Mouse (Mus musculus) embryonic facial prominence, embryonic 13.5 days (tissue): ENCODE data around the gene Mif. TPM values are rescaled to one million over a fixed set of nuclear protein-coding genes. Genes with fewer than 3 reads are reported as not detected.
"Not testable (repeated sequence)": the region's sequence is repeated elsewhere in the genome, so short reads cannot be mapped to it uniquely, and the experiment has no call there.

Experiments
- ATAC-seq: fragments of 200-750 bp; cut with Nextera tagmentation; 2 replicates; pipeline ENCODE4 v1.8.0; 2017; ENCODE audit warnings: low read depth; ENCODE audit not compliant: insufficient number of reproducible peaks, insufficient read depth, low FRiP score, low TSS enrichment
- H3K27ac ChIP-seq: fragments of 300-500 bp; sonication (generic); 2 replicates; pipeline ENCODE4 v1.5.1; 2015; ENCODE audit warnings: moderate library complexity, mild to moderate bottlenecking, inconsistent platforms
- H3K27me3 ChIP-seq: fragments of 300-500 bp; sonication (generic); 2 replicates; pipeline ENCODE4 v1.6.1; 2015; ENCODE audit warnings: mild to moderate bottlenecking, inconsistent platforms
- H3K36me3 ChIP-seq: fragments of 300-500 bp; sonication (generic); 2 replicates; pipeline ENCODE4 v1.6.1; 2015; ENCODE audit warnings: mild to moderate bottlenecking, inconsistent platforms
- H3K4me1 ChIP-seq: fragments of 300-500 bp; sonication (generic); 2 replicates; pipeline ENCODE4 v1.6.1; 2015; ENCODE audit warnings: inconsistent platforms
- H3K4me2 ChIP-seq: fragments of 300-500 bp; sonication (generic); 2 replicates; pipeline ENCODE4 v1.6.1; 2015; ENCODE audit warnings: moderate library complexity, mild to moderate bottlenecking, inconsistent platforms
- H3K4me3 ChIP-seq: fragments of 300-500 bp; sonication (generic); 2 replicates; pipeline ENCODE4 v1.5.1; 2015; ENCODE audit warnings: mild to moderate bottlenecking, inconsistent platforms
- H3K9ac ChIP-seq: fragments of 300-500 bp; sonication (generic); 2 replicates; pipeline ENCODE4 v1.6.1; 2015; ENCODE audit warnings: mild to moderate bottlenecking, inconsistent platforms
- H3K9me3 ChIP-seq: fragments of 300-500 bp; sonication (generic); 2 replicates; pipeline ENCODE4 v1.6.1; 2016; ENCODE audit warnings: inconsistent platforms
- WGBS: fragments of 180-500 bp; shearing (Covaris S2); methylation state at CpG from one replicate; pipeline ENCODE4 v1.1.7; 2015; ENCODE audit warnings: mixed read lengths; 5-methylcytosine and 5-hydroxymethylcytosine counted together
- polyA plus RNA-seq: library from polyadenylated mRNA; unstranded; fragments of >200 nt; fragmentation: Nextera tagmentation; extraction: Ambion mirVana; gene quantifications from 2 replicates; pipeline ENCODE4 v1.2.1, GENCODE M21; 2015

Gene Mif
- polyA plus RNA-seq, 1 experiment from 2014 or later, result 1,727 TPM

- H3K4me3 ChIP-seq, H3K4me2 ChIP-seq, H3K27me3 ChIP-seq, H3K9me3 ChIP-seq, H3K9ac ChIP-seq, ATAC-seq, H3K27ac ChIP-seq, H3K36me3 ChIP-seq: not testable (repeated sequence)
- 62% methylated on average over 5 of the region's 5 CpGs for WGBS
- peaks cover 21% of the 10 kb centered on the region for H3K4me1 ChIP-seq
Observed at GRCm38 (mm10) chr10:75887504-75887903, 27.5 kb upstream of the Mif start.

DNA sequence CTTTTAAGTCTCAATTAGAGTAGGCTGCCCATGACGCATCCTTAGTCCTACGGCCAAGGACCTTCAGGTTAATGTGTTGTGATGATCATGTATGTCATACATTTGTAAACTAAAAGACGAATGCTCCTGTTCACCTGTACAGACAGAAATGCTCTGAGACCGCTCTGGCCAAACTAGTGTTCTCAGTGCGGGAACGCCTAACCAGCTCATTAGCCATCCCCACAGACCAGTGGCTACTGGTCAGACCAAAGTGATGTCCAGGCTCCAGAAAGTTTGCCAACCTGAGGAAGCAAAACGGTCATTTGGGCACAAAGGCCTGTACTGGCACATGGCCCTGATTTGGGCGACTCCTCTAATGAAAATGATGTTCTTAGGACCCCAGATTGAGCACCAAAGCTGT lies 24.7 kb upstream of the Mif start:
- H3K4me2 ChIP-seq, result no peak overlapping the region
- no peak overlapping the region for H3K4me3 ChIP-seq
- 91% methylated on average over 8 of the region's 8 CpGs for WGBS
- H3K27ac ChIP-seq, result no peak overlapping the region
- no peaks in the 10 kb centered on the region for H3K9me3 ChIP-seq
- no peak overlapping the region for H3K9ac ChIP-seq
- no peaks in the 10 kb centered on the region for H3K27me3 ChIP-seq
- H3K36me3 ChIP-seq, result no peaks in the 10 kb centered on the region
- peaks cover 32% of the 10 kb centered on the region for H3K4me1 ChIP-seq
- ATAC-seq, result no peak

DNA sequence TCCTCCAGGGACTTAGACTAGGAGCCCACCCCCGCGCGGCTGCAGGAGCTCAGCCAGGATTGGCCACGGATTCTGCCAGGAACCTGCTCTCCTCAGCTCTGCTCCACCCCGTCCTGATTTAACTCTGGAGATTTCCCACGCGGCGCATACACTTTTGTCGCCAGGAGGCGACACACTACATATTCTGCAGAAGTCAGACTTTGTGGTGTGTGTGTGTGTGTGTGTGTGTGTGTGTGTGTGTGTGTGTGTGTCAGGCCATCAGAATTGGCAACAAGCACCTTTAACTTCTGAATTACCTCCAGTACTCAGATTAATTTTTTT lies 23.2 kb upstream of the Mif start:
- no peaks in the 10 kb centered on the region for H3K27me3 ChIP-seq
- peaks cover 26% of the 10 kb centered on the region for H3K4me1 ChIP-seq
- ATAC-seq, result peak; percentile 52; the same call in 1 of the 2 replicates
- no peaks in the 10 kb centered on the region for H3K36me3 ChIP-seq
- H3K4me2 ChIP-seq, result peak overlapping the region; percentile 47
- WGBS, result under 1% methylated on average over 10 of the region's 10 CpGs
- peak overlapping the region; percentile 55 for H3K27ac ChIP-seq
- H3K9ac ChIP-seq, result no peak overlapping the region
- peak overlapping the region; percentile 3; the same call in 1 of the 2 replicates for H3K4me3 ChIP-seq
- no peaks in the 10 kb centered on the region for H3K9me3 ChIP-seq

- WGBS, result 5% methylated on average over 15 of the region's 15 CpGs
- Histone ChIP-seq H3K4me2 (peak overlapping the region; percentile 47), H3K27me3 (no peaks in the 10 kb centered on the region), H3K9ac (no peak overlapping the region), H3K27ac (peak overlapping the region; percentile 83), H3K9me3 (no peaks in the 10 kb centered on the region), H3K36me3 (no peaks in the 10 kb centered on the region), H3K4me3 (peak overlapping the region; percentile 3; the same call in 1 of the 2 replicates), H3K4me1 (peaks cover 26% of the 10 kb centered on the region)
- no peak for ATAC-seq
Observed at GRCm38 (mm10) chr10:75882433-75883231, 22.6 kb upstream of the Mif start.

GRCm38 (mm10) chr10:75881578-75882432 lies 21.8 kb upstream of the Mif start:
- 15% methylated on average over 20 of the region's 20 CpGs for WGBS
- Histone ChIP-seq H3K36me3 (no peaks in the 10 kb centered on the region), H3K27me3 (no peaks in the 10 kb centered on the region), H3K4me3 (no peak overlapping the region), H3K9ac (0 out of 2 replicates have a peak overlapping the region, but pooled peaks have one; percentile 16), H3K4me1 (peaks cover 23% of the 10 kb centered on the region), H3K9me3 (no peaks in the 10 kb centered on the region), H3K4me2 (peak overlapping the region; percentile 47), H3K27ac (peak overlapping the region; percentile 83)
- 0 out of 2 replicates have a peak, but pooled peaks have one; percentile 27 for ATAC-seq

DNA sequence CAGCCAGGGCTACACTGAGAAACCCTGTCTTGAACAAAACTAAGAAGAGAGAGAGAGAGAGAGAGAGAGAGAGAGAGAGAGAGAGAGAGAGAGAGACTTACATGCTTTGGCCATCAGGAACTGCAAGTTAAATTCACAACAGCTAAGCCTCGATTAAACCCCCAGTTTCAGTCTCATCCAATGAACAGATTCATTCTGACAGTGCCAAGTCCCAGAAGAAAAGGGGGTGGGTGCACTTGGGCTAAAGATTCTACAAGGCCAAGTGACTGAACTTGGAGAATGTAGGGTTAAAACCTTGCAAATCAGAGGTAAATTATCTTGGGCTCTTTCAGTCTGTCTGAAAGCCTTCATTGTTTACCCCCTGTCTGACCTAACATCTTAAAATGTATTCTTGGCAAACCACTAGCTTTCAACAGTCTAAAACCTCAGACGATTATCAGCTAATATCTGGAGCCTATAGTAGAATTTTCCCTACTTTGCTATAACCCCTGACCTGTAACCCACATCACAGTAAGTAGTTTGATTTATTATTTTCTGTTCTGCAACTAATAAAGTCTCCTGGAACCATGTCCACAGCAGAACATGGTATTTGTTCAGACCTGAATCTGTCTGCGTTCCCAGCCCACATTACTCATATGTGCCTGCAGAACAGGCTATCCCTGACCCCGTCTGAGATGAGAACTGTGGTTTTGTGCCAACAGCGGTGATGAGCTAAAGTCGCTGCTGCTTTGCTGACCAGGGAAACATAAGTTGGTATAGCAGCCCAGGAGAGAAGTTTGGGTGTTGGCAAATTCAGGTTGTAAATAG lies 20.9 kb upstream of the Mif start:
- Histone ChIP-seq H3K9ac (0 out of 2 replicates have a peak overlapping the region, but pooled peaks have one; percentile 16), H3K4me2 (no peak overlapping the region), H3K4me3 (no peak overlapping the region), H3K27ac (peak overlapping the region; percentile 83), H3K36me3 (no peaks in the 10 kb centered on the region), H3K4me1 (peaks cover 19% of the 10 kb centered on the region), H3K9me3 (no peaks in the 10 kb centered on the region), H3K27me3 (no peaks in the 10 kb centered on the region)
- ATAC-seq, result 0 out of 2 replicates have a peak, but pooled peaks have one; percentile 15
- 29% methylated on average over 6 of the region's 6 CpGs for WGBS

- ATAC-seq, result no peak
- no peaks in the 10 kb centered on the region for H3K27me3 ChIP-seq
- H3K4me3 ChIP-seq, result no peak overlapping the region
- no peaks in the 10 kb centered on the region for H3K36me3 ChIP-seq
- peak overlapping the region; percentile 83; the same call in 1 of the 2 replicates for H3K27ac ChIP-seq
- H3K4me2 ChIP-seq, result no peak overlapping the region
- WGBS, result 93% methylated on average over 10 of the region's 10 CpGs
- H3K4me1 ChIP-seq, result peaks cover 19% of the 10 kb centered on the region
- no peak overlapping the region for H3K9ac ChIP-seq
- no peaks in the 10 kb centered on the region for H3K9me3 ChIP-seq
Observed at GRCm38 (mm10) chr10:75880351-75880750, 20.3 kb upstream of the Mif start.

DNA sequence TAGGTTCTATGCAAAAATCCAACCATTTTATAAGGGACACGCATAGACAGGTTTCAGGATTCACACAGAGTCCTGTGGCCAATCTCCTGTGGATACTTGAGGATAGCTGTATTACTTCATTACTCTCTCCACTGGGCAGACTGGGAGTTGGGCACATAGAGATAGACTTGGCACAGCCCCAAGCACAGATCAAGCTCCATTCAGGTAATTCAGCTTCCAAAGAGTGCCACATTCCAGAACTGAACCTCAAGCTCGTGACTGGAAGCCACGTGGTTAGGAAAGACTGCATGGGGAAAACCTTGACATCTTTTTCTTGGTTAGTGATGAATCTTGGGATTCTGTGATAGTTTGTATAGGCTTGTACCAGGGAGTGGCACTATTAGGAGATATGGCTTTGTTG lies 18.8 kb upstream of the Mif start:
- 77% methylated on average over 3 of the region's 3 CpGs for WGBS
- no peak overlapping the region for H3K27ac ChIP-seq

GRCm38 (mm10) chr10:75873543-75874170 lies 13.6 kb upstream of the Mif start:
- ATAC-seq, result no peak
- Histone ChIP-seq H3K4me2 (peak overlapping the region; percentile 67), H3K9me3 (no peaks in the 10 kb centered on the region), H3K9ac (peak overlapping the region; percentile 59), H3K27me3 (no peaks in the 10 kb centered on the region), H3K4me3 (peak overlapping the region; percentile 36), H3K36me3 (no peaks in the 10 kb centered on the region), H3K4me1 (peaks cover 12% of the 10 kb centered on the region), H3K27ac (peak overlapping the region; percentile 71; the same call in 1 of the 2 replicates)
- 26% methylated on average over 10 of the region's 10 CpGs for WGBS

More for the DNA sequence above, 18.8 kb upstream of the Mif start:
- no peak for ATAC-seq
- no peaks in the 10 kb centered on the region for H3K36me3 ChIP-seq
- H3K9ac ChIP-seq, result no peak overlapping the region
- H3K4me1 ChIP-seq, result peaks cover 22% of the 10 kb centered on the region
- H3K4me2 ChIP-seq, result no peak overlapping the region
- no peaks in the 10 kb centered on the region for H3K27me3 ChIP-seq
- no peak overlapping the region for H3K4me3 ChIP-seq
- no peaks in the 10 kb centered on the region for H3K9me3 ChIP-seq

- no peaks in the 10 kb centered on the region for H3K27me3 ChIP-seq
- ATAC-seq, result peak; percentile 97
- H3K36me3 ChIP-seq, result no peaks in the 10 kb centered on the region
- 2% methylated on average over 11 of the region's 11 CpGs for WGBS
- no peaks in the 10 kb centered on the region for H3K9me3 ChIP-seq
- H3K4me1 ChIP-seq, result peaks cover 12% of the 10 kb centered on the region
- H3K9ac ChIP-seq, result peak overlapping the region; percentile 59
- peak overlapping the region; percentile 36 for H3K4me3 ChIP-seq
- peak overlapping the region; percentile 71 for H3K27ac ChIP-seq
- H3K4me2 ChIP-seq, result peak overlapping the region; percentile 67
Observed at GRCm38 (mm10) chr10:75872915-75873542, 13.0 kb upstream of the Mif start.
